Mouse (Mus musculus) gastrocnemius, adult 18-20 months (tissue): ENCODE results near the gene Gm45711. TPM values are rescaled to one million over a fixed set of nuclear protein-coding genes. Genes with fewer than 3 reads are reported as not detected.
"Not testable (repeated sequence)": the region's sequence is repeated elsewhere in the genome, so short reads cannot be mapped to it uniquely, and the experiment has no call there.

Source experiments
- DNase-seq: peaks from one replicate; pipeline ENCODE4 v3.0.0; 2021; ENCODE audit warnings: low spot score
- long read RNA-seq, 2 experiments: library from polyadenylated mRNA; stranded (forward); transcript quantifications; one replicate each; pipeline ENCODE4 v2.0.0; 2021
- total RNA-seq, 2 experiments: library from RNA; stranded (reverse); gene quantifications; 2 replicates each; pipeline ENCODE4 v1.2.3; 2021

Gm45711 gene
- not detected for total RNA-seq
- long read RNA-seq, experiment 1 = 0 reads
- long read RNA-seq, experiment 2 = 0 reads

DNA sequence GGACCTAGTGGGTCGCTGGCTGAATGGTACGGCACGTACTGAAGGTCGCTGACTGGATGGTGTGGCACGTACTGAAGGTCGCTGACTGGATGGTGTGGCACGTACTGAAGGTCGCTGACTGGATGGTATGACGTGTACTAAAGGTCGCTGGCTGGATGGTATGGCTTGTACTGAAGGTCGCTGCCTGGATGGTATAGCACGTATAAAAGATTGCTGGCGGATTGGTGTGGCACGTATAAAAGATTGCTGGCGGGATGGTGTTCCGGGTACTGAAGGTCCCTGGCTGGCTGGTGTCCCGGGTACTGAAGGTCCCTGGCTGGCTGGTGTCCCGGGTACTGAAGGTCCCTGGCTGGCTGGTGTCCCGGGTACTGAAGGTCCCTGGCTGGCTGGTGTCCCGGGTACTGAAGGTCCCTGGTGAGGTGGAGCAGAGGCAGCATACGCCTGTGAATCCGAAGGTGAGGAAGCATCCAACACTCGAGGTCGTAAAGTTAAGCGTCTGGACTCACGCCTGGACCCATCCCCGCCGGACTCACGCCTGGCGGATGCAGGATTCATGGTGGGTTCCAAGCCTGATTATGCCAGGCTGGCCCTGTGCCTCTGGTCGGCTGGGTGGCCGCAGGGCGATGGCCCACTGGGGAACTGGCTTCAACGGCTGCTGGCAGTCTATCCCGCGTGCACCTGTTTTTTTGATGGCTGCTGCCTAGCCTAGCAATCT is at the start of gene Gm45711, which contains the start of gene Cmtm1:
Gm45711 (minus strand) TSS at position 641 of the 715 bp plus-strand sequence.
Cmtm1 (minus strand) TSS at position 705 of the 715 bp plus-strand sequence.
- peak; percentile 72 for DNase-seq

DNA sequence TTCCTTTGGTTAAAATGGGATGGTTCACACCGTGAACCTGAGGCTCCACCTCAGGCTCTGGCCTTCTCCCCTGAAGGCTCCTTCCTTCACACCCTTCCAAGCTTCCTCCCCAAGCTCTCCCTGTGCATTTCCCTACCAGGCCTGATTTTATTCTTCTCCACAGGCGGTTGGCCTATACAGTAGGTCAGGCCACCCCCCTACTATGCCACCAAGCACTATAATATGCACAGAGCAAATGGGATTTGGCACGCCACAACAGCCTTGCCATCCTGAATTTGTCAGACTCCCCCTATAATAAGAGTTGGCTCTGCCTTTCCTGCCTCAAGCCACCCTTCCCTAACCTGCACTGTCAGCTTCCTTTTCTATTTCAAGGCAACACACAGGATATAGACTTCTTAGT is 48.8 kb upstream of the Gm45711 start:
- DNase-seq = no peak

DNA sequence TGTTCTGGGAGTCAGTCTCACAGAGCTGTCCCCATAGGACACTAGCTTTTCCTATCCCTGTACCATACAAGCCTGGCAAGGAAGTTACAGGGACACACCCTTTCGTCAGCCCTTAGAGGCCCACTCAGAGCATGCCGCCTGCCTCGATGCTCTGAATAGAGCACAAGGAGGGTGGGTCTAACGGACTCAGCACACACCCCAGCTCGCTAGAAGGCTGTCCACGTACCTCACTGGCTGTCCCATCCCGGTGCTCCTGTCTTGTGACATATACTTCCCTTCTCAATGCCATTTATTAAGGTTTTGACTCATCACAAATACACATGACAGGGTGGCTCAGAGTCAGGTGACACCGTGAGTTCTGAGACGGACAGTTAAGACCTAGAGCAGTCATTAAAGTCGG is 44.6 kb upstream of the Gm45711 start:
- DNase-seq = no peak

DNA sequence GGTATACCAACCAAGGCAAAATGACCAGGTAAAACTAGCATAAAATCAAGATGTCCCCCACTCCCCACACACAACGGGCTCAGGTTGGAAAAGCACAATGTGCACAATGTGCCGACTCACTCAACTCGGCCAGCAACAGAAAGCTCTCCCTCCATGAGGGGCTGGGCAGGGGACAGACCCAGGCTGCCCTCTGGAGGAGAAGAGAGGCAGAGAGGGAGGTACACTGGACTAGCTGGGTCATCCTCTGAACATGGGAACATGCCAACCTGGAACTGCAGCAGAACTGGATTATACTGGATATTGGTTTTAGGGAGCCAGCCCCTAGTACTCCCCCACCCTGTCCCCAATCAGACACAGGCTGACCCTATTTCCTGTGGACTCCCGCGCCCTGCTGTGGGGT is 43.3 kb upstream of the Gm45711 start:
- DNase-seq = no peak

DNA sequence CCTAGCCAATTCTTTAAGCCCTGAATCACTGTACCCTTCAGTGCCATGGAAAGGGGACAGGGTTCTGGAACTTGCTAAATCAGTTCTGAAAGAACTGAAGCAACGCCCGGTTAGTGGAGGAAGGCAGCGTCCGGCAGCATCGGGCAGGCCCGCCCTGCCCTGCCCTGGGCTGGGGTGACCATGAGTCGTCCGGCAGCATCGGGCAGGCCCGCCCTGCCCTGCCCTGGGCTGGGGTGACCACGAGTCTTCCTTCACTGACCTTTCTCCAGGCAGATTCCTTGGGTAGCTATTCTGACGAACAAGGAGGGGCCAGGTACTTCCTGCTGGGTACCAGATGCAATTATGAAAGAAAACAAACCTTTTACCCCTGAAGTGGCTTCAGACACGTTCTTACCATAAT is 40.2 kb upstream of the Gm45711 start:
- DNase-seq = no peak

DNA sequence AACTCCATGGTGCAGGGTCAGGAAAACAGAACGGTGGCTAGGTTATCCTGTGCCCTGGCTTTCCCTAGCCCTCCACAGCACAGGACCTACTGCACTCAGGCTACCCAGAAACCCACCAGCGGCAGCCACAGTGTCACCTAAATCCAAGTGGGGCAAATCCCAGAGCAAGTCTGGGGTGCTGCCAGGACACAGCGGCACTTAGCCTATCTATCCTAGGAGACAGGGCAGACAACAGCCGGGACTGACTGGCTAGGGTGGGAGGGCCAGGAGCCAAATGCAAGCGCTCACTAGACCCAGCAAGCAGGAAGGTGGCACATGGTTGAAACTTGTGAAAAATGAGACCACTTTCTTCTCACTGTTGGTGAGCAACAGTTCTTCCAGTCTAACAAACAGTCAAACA is 39.1 kb upstream of the Gm45711 start:
- DNase-seq = no peak

DNA sequence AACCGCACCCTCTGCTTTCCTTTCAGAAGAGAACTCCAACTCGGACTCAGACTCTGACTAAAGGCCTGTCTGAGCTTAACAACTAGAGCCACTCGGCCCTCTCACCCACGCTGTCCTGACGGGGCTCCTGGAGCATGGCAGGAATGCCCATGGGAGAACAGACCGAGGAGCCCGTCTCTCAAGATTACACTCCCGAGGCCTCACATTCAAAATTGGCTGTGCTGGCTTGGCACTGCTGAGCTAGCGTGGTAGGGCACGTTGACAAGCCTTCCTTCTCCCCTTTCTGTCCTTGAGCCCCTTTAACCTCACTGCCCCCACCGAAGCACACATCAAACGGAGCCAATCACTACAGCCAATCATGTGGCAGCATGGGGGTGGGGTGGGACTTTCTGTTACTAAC is 36.8 kb upstream of the Gm45711 start:
- DNase-seq = no peak

DNA sequence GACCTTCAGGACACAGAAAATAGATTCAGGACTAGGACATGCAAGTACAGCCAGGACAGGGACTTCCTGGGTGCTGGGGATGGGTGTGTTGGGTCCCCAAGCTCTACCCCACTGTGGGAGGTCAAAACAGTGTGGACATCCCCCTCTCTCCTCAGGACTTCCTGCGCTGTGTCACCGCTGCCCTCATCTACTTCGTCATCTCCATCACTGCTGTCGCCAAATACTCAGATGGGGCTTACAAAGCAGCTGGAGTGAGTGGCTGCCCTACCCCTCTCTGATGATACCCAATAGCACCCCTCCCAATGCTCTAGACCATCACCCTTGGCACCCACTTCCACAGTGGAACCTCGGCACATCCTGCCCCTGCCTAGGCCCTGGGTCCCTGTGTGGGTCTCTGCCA is 34.7 kb upstream of the Gm45711 start:
- no peak for DNase-seq

DNA sequence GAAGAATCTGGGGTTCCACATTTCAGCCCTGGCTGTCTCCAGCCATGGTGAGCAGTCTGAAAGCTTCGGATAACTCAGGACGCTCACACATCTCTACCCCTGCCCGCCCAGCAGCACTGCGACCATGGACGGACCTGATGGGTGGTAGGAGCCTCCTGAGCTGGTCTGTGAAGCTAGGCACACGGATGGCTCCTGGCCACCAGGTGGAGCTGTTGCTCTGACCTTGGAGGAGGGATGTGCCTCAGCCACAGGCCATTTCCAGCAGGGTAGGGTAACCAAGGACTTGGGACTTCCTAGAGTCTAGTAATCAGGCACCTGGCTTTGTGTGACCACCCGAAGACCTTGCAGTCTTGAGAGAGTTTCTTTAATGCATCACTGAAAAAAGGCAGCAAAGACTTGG is 34.1 kb upstream of the Gm45711 start:
- DNase-seq = peak; percentile 86

DNA sequence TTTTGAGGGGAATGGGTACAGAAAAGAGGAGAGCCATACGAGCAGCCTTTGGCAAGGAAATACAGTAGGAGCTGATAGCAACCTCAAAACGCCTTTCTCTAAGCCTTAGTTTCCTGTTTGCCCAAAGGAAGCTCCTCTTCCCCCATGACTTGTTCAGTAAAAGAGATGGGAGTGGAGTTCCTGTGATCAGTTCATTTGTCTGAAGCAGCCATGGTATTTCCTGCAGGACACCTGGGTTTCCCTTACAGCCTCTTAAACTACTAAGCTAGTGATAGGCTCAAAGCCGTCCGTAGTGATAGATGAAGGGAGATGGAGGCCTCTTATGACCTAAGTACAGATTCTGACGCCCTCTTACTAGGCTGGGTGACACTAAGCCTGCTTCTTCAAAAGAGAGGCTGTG is 32.5 kb upstream of the Gm45711 start:
- DNase-seq = no peak

DNA sequence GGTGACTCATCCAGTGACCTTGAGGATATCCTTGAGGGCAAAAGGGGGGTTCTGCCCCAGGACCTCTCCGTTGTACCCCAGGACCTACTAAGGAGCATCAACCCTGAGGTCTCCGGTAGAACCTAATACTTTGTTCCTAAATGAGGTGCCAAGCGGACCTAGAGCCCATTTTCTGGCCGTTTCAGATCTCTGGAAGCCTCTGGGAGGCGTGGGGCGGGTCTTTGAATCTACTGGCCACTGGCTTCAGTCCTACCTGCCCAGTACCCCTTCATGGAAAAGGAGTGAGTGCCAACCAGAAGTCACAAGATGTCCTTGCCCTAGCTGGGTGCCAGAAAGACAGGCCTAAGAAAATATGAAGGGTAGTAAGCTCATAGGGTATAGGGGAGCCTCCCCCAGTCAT is 31.8 kb upstream of the Gm45711 start:
- DNase-seq = no peak

DNA sequence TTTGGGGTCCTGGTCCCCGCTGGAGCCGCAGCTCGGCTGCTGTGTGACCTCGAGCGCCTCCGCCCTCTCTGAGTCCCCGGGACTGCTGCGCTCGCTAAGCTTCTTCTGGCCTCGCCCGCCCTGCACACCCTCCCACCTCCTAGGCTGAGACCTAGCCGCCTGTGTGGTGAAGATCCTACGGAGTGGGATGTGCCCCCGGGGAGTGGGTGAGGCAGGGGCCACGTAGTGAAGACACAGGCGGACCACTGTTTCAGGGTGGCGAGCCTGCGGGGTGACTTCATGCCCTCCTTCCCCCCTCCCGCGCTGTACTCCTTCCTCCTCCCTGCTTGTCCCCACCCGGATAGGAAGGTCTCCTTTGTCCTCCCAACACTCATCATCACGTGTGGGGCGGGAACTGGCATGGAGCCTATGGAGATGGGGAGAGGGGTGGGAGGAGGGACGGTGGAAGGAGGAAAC is 31.3 kb upstream of the Gm45711 start:
- peak; percentile 68 for DNase-seq

DNA sequence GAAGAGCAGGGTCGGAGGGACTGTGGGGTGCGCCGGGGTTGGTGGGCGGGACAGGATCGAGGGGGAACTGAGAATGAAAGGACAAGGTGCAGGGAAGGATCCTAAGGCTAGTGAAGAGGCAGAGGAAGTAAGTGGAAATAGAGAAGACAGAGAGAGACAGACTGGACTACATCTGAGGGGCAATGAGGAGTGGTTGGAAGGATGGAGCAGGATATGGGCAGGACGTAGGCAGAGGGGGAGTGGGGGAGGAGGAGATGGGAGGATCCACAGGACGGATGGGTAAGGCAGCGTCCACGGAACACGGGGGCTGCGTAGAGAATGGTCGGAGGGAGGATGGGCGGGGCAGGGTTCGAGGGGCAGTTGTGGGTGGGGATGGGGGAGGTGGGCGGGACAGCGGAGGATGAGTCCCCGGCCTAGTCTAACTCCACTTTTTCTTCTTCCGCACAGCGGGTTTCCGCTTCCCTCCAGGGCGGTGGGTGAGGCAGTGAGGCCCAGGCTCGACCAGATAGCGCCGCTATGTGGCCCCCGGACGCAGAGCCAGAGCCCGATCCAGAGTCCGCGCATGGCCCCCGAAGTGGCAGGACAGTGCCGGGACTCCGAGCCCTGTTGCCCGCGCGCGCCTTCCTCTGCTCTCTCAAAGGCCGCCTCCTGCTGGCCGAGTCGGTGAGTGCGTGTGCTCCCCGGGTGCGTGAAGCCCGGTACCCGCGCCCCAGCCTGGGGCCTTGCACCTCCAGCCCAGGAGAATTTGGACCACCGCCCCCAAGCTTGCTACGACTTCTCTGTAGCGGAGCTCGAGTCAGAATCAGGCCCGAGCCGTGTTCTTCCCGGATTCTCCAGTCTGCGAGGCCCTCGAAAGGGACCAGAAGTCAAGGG is 30.6 kb upstream of the Gm45711 start:
- peak; percentile 73 for DNase-seq

DNA sequence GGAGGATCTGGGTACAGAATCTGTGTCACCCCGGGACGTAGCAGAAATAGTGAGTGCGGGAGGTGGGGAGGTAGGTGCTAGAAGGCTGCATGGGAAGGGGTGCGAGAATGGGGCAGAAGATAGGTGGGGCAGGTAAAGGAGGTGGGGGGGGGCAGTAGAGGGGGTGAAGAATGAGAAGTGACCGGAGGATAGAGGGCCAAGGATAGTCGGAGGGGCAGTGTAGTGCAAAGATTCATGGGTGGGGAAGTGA is 30.0 kb upstream of the Gm45711 start:
- DNase-seq = no peak

DNA sequence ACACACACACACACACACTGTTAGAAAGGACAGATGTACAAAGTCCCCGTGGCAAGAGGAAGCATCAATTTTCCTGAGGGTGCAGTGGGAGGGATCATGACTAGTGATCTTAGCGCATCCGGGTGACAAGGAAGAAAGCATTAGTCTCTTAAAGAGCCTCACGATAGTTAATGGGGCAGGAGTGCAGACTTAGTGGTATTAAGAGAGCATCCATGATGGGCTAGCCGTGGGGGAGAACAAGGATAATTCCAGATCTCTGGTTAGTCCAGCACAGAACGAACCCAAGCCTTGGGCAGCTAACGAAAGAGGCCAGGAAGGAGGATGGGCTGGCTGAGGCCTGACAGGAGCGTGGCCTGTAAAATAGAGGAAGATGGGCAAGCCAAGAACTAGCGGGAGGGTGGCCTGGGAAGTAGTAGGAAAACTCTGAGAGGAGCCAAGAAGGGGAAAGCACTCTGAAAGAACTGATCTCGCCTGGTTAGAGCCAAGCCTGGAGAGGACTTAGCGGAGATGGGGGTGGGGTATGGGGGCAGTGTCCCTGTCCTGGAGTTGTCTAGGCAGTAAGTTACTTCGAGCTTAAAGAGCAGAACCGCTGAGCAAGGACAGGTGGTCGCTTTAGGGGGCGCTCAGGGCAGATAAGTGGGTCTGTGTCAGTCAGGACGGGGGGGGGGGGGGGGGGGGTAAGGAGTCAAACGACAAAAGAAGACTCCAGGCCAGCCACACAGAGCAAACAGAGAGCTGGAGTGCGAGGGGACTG is 29.5 kb upstream of the Gm45711 start, which contains the start of gene Cmtm3:
Cmtm3 (plus strand) TSS at position 182 of the 754 bp plus-strand sequence.
- peak; percentile 29 for DNase-seq

DNA sequence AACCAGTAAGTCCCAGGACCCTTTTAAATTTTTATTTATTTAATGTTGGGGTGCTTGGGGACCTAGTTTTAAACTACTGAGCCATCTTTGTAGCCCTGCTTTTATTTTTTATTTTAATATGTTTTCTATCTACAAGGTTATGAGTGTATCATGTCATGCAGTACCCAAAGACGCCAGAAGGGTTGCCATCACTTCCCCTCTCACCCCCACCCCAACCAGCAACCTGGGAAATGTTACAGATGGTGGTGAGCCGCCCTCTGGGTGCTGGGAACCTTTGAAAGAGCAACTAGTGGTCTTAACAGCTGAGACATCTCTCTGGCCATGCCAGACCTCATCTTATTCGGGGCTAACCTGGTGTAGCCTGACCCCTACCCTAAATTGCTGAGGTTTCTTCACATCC is 28.0 kb upstream of the Gm45711 start:
- no peak for DNase-seq

DNA sequence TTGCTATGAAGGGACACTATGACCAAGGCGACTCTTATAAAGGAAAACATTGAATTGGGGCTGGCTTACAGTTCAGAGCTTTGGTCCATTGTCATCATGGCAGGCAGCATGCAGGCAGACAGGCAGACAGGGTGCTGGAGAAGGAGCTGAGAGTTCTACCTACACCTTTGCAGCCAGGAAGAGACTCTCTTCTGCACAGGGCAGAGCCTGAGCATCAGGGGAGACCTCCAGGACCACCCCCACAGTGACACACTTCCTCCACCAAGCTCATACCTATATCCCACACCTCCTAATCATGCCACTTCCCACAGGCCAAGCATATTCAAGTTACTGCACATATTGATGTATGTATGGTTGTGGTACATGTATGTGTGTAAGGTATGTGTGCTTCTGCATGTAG is 26.9 kb upstream of the Gm45711 start:
- DNase-seq = no peak

DNA sequence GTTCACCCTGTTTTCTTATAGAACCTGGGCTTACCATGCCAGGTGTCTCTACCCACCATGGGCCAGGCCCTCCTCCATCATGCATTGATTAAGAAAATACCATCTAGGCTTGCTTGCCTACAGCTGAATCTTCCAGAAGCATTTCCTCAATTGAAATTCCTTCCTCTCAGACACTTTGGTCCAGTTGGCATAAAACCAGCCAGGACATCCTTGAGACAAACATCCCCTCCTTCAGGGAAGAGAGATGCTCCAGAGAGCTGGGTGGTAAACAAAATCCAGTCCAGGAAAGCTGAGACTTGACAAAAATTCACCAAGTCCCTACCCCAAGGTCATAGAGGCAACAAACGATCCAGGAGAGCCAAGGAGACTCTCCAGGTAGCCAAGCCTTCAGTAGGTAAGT is 24.3 kb upstream of the Gm45711 start:
- no peak for DNase-seq

DNA sequence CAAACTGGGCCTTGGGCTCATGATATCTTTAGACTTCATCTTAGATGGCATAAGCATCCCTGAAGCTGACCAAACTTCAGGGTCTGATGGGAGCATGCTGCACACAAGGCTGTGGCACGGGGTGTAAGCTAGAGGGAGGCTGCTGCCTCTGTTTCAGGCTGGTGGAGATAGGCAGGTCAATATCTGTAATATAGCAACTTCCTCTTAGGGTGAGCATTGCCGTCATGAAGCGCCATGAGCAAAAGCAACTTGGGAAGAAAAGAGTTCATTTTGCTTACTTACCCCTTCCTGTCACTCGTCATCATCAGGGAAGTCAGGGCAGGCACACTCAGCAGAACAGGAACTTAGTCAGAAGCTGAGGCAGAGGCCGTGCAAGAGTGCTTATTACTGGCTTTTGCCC is 23.9 kb upstream of the Gm45711 start:
- DNase-seq = no peak

DNA sequence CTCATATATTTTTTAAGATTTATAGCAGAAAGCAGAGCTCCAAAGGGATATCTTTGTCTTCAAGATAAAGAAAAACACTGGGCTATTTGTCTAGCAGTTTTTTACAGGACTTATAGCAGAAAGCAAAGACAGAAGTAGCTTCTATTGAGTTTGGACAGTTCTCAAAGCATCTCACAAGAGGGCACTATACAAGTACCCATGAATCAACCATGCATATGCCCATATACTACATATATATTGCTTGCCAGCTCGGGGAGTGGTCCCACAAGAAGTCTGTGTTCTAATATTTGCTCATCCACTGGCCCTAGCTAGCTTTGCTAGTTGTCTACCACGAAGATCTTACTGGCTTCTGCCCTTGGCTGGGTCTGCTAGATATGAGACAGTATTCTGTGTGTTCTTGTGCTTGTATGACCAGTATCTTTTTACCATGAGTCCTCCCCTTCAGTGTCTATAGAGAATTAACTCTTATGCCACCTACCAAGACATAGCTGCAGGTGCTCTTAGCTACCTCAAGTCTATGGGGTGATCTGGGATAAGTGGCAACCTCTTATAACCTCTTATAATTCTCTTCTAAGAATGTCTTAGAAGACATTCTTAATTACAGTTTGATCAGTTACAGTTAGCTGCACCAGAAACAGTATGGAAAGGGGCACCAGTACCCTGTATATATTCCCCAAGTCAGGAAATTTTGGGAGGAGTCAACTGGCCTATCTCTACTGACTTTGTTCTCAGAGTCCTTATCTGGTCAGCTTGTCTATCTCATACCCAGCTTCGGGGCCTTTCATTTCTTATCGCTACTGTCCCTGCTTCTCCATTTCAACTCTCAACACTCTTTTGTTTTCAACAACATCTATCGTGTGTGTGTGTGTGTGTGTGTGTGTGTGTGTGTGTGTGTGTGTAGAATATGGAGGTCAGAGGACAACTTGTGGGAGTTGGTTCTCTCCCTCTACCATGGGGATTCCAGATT is 23.1 kb upstream of the Gm45711 start:
- no peak for DNase-seq

DNA sequence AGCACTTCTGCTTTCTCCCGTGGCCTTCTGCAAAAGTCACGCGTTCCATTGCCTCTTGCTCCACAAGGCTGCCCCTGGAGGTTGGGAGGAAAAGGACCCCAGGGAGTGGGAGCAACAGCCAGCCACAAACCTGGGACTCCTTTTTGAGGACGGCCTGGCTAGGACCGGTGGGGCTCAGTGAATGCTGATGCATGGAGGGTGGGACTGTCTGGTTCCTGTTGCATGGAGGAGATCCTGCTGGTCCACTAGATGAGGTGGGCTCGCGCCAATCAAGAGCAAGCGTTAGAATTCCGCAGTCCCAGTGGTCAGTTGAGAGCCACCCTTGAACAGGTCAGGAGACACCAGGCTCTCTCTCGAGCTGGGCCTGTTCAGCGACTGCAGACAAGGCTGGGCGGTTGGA is 12.0 kb upstream of the Gm45711 start, which contains the start of gene Cmtm2b:
Cmtm2b (plus strand) TSS at position 301 of the 400 bp plus-strand sequence.
- not testable (repeated sequence) for DNase-seq
